Comparison of ENCODE assay signal across 29 mouse cellular contexts in the genomic region with DNA sequence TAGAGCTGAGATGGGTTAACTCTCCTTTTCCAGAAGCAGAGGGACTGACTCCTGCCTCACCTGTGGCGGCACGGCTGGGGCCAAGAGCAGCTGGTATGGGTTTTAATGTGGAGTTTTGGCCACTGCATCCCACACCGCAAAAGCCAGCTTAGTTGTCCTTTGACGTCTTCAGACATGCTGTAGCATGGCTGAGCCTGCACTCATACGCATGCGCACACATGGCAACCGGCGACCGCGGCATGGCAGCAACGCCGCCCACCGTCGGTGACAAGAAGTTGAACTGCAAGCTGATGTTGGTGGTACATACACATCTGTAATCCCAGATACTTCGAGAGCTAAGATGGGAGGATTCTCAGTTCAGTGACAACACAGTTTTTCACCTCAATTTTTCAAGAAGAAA. TPM values are rescaled to one million over a fixed set of nuclear protein-coding genes. Genes with fewer than 3 reads are reported as not detected.
DNase-seq lines count a peak whose midpoint lies in the region; ATAC-seq and TF ChIP-seq lines count a peak whose summit lies in the region.
"Had no signal": no experiment of that assay in that cellular context is flagged by ENCODE, and none has a peak within 500 bp of the region (broad histone marks: within the 10 kb centered on the region; RNA-seq: fewer than 3 reads in every experiment).

No protein-coding gene starts in this region.

- no peaks in the 10 kb centered on the region for H3K27me3 ChIP-seq in liver, embryonic 14.5 days (ENCODE audit: control insufficient read depth, insufficient read depth, low read length)
- 0 out of 2 replicates have a peak, but pooled peaks cover 3% of the 10 kb centered on the region for H3K27me3 ChIP-seq in liver, embryonic 11.5 days (replicated peaks; ENCODE audit: control insufficient read depth, insufficient read depth, low read length)
- H3K27me3 ChIP-seq: embryonic facial prominence, embryonic 13.5 days; forebrain, embryonic 12.5 days; forebrain, embryonic 15.5 days; hindbrain, embryonic 12.5 days; hindbrain, embryonic 15.5 days had no signal

- H3K9me3 ChIP-seq in liver, embryonic 14.5 days (ENCODE audit: control insufficient read depth, low read length), result no peaks in the 10 kb centered on the region
- no peaks in the 10 kb centered on the region for H3K9me3 ChIP-seq in liver, embryonic 11.5 days (ENCODE audit: control insufficient read depth, low read length)
- H3K9me3 ChIP-seq: embryonic facial prominence, embryonic 10.5 days; embryonic facial prominence, embryonic 13.5 days; forebrain, embryonic 12.5 days; forebrain, embryonic 15.5 days; G1E; hindbrain, embryonic 12.5 days; hindbrain, embryonic 15.5 days had no signal

- ATAC-seq in liver, embryonic 14.5 days (ENCODE audit: insufficient read depth), result no peak
- no peak for ATAC-seq in liver, embryonic 11.5 days (replicated peaks; ENCODE audit: low FRiP score)
- ATAC-seq in activated CD4-positive, CD25-positive, alpha-beta regulatory T cell, adult 4 months, result no peak
- ATAC-seq: CD4-positive, CD25-positive, alpha-beta regulatory T cell, adult 4 months; forebrain, embryonic 15.5 days; Patski had no signal

- no peak for DNase-seq in liver, embryonic 14.5 days (ENCODE audit: low read depth in 3 of 3, low spot score in 3 of 3)
- no peak for DNase-seq in liver, embryonic 11.5 days (ENCODE audit: low spot score)
- DNase-seq in thymus, postnatal 4 days, result peak; percentile 17
- DNase-seq in thymus, postnatal 10 days (ENCODE audit: low spot score in 2 of 2), result no peak
- DNase-seq in R1 (ENCODE audit: low read depth, low spot score) (peak; percentile 90), adipocyte (ENCODE audit: low spot score) (no peak)
- DNase-seq in testis, postnatal 14 days (ENCODE audit: low spot score), result peak; percentile 24
- DNase-seq: adrenal gland, adult 8-10 months; adrenal gland, postnatal 25 days; cerebellum, adult 18-20 months; cerebellum, adult 9-10 months; cerebellum, postnatal 14 days; gastrocnemius, postnatal 25 days had no signal

- 0 out of 2 replicates have a peak, but pooled peaks have one; percentile 23 for TF ChIP-seq CTCF in liver, embryonic 14.5 days (IDR thresholded peaks at IDR 0.05; ENCODE audit: low read depth)

- H3K27ac ChIP-seq in liver, embryonic 14.5 days, result no peak overlapping the region
- H3K27ac ChIP-seq in liver, embryonic 11.5 days (ENCODE audit: low read depth, low read length), result no peak overlapping the region
- H3K27ac ChIP-seq: embryonic facial prominence, embryonic 10.5 days; embryonic facial prominence, embryonic 13.5 days; forebrain, embryonic 12.5 days; forebrain, embryonic 15.5 days; hindbrain, embryonic 12.5 days; hindbrain, embryonic 15.5 days had no signal

- WGBS in liver, embryonic 14.5 days (ENCODE audit: insufficient replicate concordance), result 63% methylated on average over 15 of the region's 15 CpGs
- 67% methylated on average over 15 of the region's 15 CpGs for WGBS in liver, embryonic 11.5 days

- no peak overlapping the region for H3K9ac ChIP-seq in liver, embryonic 14.5 days (replicated peaks)
- H3K9ac ChIP-seq in liver, embryonic 11.5 days (ENCODE audit: low read depth, low read length), result no peak overlapping the region
- H3K9ac ChIP-seq: embryonic facial prominence, embryonic 13.5 days; forebrain, embryonic 12.5 days; forebrain, embryonic 15.5 days; hindbrain, embryonic 15.5 days had no signal

- H3K36me3 ChIP-seq in liver, embryonic 14.5 days (replicated peaks; ENCODE audit: control insufficient read depth, insufficient read depth, low read depth), result no peaks in the 10 kb centered on the region
- no peaks in the 10 kb centered on the region for H3K36me3 ChIP-seq in liver, embryonic 11.5 days (ENCODE audit: control insufficient read depth, insufficient read depth, low read length)
- H3K36me3 ChIP-seq: embryonic facial prominence, embryonic 10.5 days; embryonic facial prominence, embryonic 13.5 days; forebrain, embryonic 12.5 days; forebrain, embryonic 15.5 days; G1E; hindbrain, embryonic 12.5 days; hindbrain, embryonic 15.5 days had no signal

- H3K4me2 ChIP-seq in liver, embryonic 14.5 days (ENCODE audit: low read depth), result no peak overlapping the region
- H3K4me2 ChIP-seq in liver, embryonic 11.5 days, result no peak overlapping the region
- H3K4me2 ChIP-seq: embryonic facial prominence, embryonic 13.5 days; forebrain, embryonic 12.5 days; forebrain, embryonic 15.5 days; heart, embryonic 11.5 days; hindbrain, embryonic 12.5 days; hindbrain, embryonic 15.5 days had no signal

- H3K4me1 ChIP-seq in liver, embryonic 14.5 days (replicated peaks; ENCODE audit: control insufficient read depth in 2 of 2, insufficient read depth in 2 of 2, low read length in 1 of 2), result peaks cover 0 to 4% of the 10 kb centered on the region in 2 experiments; a peak in 3 of 4 replicates
- H3K4me1 ChIP-seq in liver, embryonic 11.5 days (replicated peaks; ENCODE audit: control insufficient read depth, insufficient read depth, low read length), result peaks cover 3% of the 10 kb centered on the region; the same call in 1 of the 2 replicates
- H3K4me1 ChIP-seq: forebrain, embryonic 12.5 days; hindbrain, embryonic 12.5 days; hindbrain, embryonic 15.5 days had no signal

- H3K4me3 ChIP-seq in liver, embryonic 14.5 days (ENCODE audit: insufficient read depth in 1 of 2, low read depth in 2 of 2, low read length in 2 of 2), result no peak overlapping the region
- H3K4me3 ChIP-seq in liver, embryonic 11.5 days (ENCODE audit: low read depth, low read length), result no peak overlapping the region
- H3K4me3 ChIP-seq: embryonic facial prominence, embryonic 10.5 days; embryonic facial prominence, embryonic 13.5 days; erythroblast, embryonic 14.5 days; forebrain, embryonic 12.5 days; forebrain, embryonic 15.5 days; hindbrain, embryonic 12.5 days; hindbrain, embryonic 15.5 days had no signal

- no peak for TF ChIP-seq EP300 in liver, embryonic 14.5 days (IDR thresholded peaks at IDR 0.05; ENCODE audit: low read depth)

RNA-seq across cellular contexts. Expression of gene Prss54, which starts 25.2 kb away (rescaled TPM):
- not detected in 2 replicates for polyA plus RNA-seq in liver, embryonic 14.5 days (2012; rRNA removed)
- polyA plus RNA-seq in liver, embryonic 14.5 days (2014; fragmentation: Nextera tagmentation; extraction: Ambion mirVana), result not detected in 2 replicates
- polyA plus RNA-seq in liver, embryonic 11.5 days (2014; fragmentation: Nextera tagmentation; extraction: Ambion mirVana), result not detected in 2 replicates
- not detected for polyA plus RNA-seq in activated CD4-positive, CD25-positive, alpha-beta regulatory T cell, adult 4 months (2017; shearing (Covaris generic))
- polyA plus RNA-seq: C2C12; CD4-positive, CD25-positive, alpha-beta regulatory T cell, adult 4 months; embryonic facial prominence, embryonic 10.5 days; embryonic facial prominence, embryonic 13.5 days; erythroblast, embryonic 14.5 days; forebrain, embryonic 12.5 days; forebrain, embryonic 15.5 days; G1E; heart, embryonic 11.5 days; heart, embryonic 14.5 days; heart, postnatal 0 days; hindbrain, embryonic 12.5 days; hindbrain, embryonic 15.5 days; intestine, embryonic 14.5 days; Patski had no signal

RNA-seq across cellular contexts. Expression of gene Gins3, which starts 31.9 kb away (rescaled TPM):
- polyA plus RNA-seq in liver, embryonic 14.5 days (2012; rRNA removed), result 3.2 and 4.9 TPM in 2 replicates
- polyA plus RNA-seq in liver, embryonic 14.5 days (2014; fragmentation: Nextera tagmentation; extraction: Ambion mirVana), result 9.4 and 9.8 TPM in 2 replicates
- polyA plus RNA-seq in liver, embryonic 11.5 days (2014; fragmentation: Nextera tagmentation; extraction: Ambion mirVana), result 19.6 and 21.8 TPM in 2 replicates
- polyA plus RNA-seq in activated CD4-positive, CD25-positive, alpha-beta regulatory T cell, adult 4 months (2017; shearing (Covaris generic)), result 10 to 100 TPM in 1 of 2 experiments, 1 to 10 TPM in 1; 7.0 to 10.1 TPM

Comparison
In these comparisons a context has a peak if more than half of its experiments do, and no peak if none do; other contexts are left out.
1. DNase-seq: peak in thymus, postnatal 4 days (single experiment), R1 (single experiment) and testis, postnatal 14 days (single experiment); none in liver, embryonic 14.5 days (0 of 3), liver, embryonic 11.5 days (single experiment), thymus, postnatal 10 days (0 of 2) and adipocyte (single experiment).